Mouse (Mus musculus) embryonic fibroblast, embryonic 13.5 days (primary cell): ENCODE data around the gene Igf1r.

Experiments used
- CTCF ChIP-seq: IDR thresholded peaks from 2 replicates; pipeline ENCODE4 v1.5.1; 2011; ENCODE audit warnings: mild to moderate bottlenecking, control low read depth, low read length, moderate library complexity, borderline replicate concordance; ENCODE audit not compliant: insufficient read depth
- POLR2A ChIP-seq: IDR thresholded peaks from 2 replicates; pipeline ENCODE4 v1.6.1; 2011; ENCODE audit warnings: low read depth, mild to moderate bottlenecking, control low read depth, low read length, moderate library complexity

DNA sequence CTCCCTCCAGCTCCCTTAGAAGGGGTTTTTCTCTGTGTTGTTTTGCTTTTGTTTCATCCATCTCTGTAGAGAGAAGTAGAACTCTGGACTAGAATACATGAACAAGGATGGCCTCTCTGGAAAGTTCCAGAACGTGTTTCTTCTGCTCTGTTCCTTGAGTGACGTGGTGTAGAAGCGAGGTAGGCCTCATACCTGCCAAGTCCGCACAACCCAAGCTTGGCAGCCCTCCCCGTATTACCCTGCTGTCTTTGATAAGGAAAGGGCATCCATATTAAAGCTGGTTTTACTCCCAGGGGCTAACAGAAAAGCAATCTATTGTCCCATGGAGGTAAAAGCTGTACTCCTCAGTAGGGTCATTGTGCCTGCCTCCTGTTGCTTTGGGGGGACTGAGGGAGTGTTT is 164.9 kb downstream of the Igf1r start:
- TF ChIP-seq POLR2A (no peak), CTCF (no peak)
